29 mouse cellular contexts compared by ENCODE assay signal in genomic region chrX:12452979-12453769, GRCm38 (mm10).
DNase-seq lines count a peak whose midpoint lies in the region; ATAC-seq and TF ChIP-seq lines count a peak whose summit lies in the region.
"Had no signal": no experiment of that assay in that cellular context is flagged by ENCODE, and none has a peak within 500 bp of the region (broad histone marks: within the 10 kb centered on the region; RNA-seq: fewer than 3 reads in every experiment).

No protein-coding gene starts in this region.

- TF ChIP-seq CTCF in liver, embryonic 14.5 days (IDR thresholded peaks at IDR 0.05; ENCODE audit: low read depth): no peak
- TF ChIP-seq CTCF in bone marrow macrophage, adult 2 months (IDR thresholded peaks at IDR 0.05; ENCODE audit: low read depth, low read length): no peak

- H3K27ac ChIP-seq in liver, embryonic 14.5 days: no peak overlapping the region
- no peak overlapping the region for H3K27ac ChIP-seq in liver, embryonic 12.5 days
- peak overlapping the region; percentile 50 for H3K27ac ChIP-seq in bone marrow macrophage, adult 2 months (ENCODE audit: insufficient read depth, low read depth, low read length)
- peak overlapping the region; percentile 59 for H3K27ac ChIP-seq in liver, embryonic 16.5 days (ENCODE audit: low read length)
- H3K27ac ChIP-seq: embryonic facial prominence, embryonic 13.5 days; forebrain, embryonic 10.5 days; forebrain, embryonic 15.5 days; heart, adult 2 months; hindbrain, embryonic 14.5 days; limb, embryonic 13.5 days; midbrain, embryonic 13.5 days had no signal

- H3K9ac ChIP-seq in liver, embryonic 14.5 days (replicated peaks): no peak overlapping the region
- no peak overlapping the region for H3K9ac ChIP-seq in liver, embryonic 12.5 days
- no peak overlapping the region for H3K9ac ChIP-seq in liver, embryonic 16.5 days (ENCODE audit: low read depth, low read length)
- H3K9ac ChIP-seq: embryonic facial prominence, embryonic 13.5 days; forebrain, embryonic 15.5 days; heart, embryonic 12.5 days; hindbrain, embryonic 14.5 days; limb, embryonic 13.5 days; lung, embryonic 14.5 days; midbrain, embryonic 13.5 days had no signal

- peak; percentile 37; the same call in 1 of the 2 replicates for ATAC-seq in liver, embryonic 14.5 days (ENCODE audit: insufficient read depth)
- ATAC-seq in liver, embryonic 12.5 days: no peak
- ATAC-seq in liver, embryonic 16.5 days (ENCODE audit: low read depth): peak; percentile 83
- ATAC-seq in neutrophil, adult 5-6 weeks (ENCODE audit: extremely low read depth, insufficient number of reproducible peaks, low FRiP score, poor library complexity, severe bottlenecking): peak; percentile 71; the same call in 1 of the 2 replicates
- ATAC-seq: forebrain, embryonic 15.5 days; intestine, postnatal 0 days; midbrain, embryonic 13.5 days had no signal

- no peaks in the 10 kb centered on the region for H3K27me3 ChIP-seq in liver, embryonic 14.5 days (ENCODE audit: control insufficient read depth, insufficient read depth, low read length)
- H3K27me3 ChIP-seq in liver, embryonic 12.5 days (replicated peaks): no peaks in the 10 kb centered on the region
- H3K27me3 ChIP-seq in liver, embryonic 16.5 days (ENCODE audit: control insufficient read depth, insufficient read depth, low read depth, low read length): no peaks in the 10 kb centered on the region
- H3K27me3 ChIP-seq: embryonic facial prominence, embryonic 13.5 days; forebrain, embryonic 15.5 days; heart, embryonic 12.5 days; limb, embryonic 13.5 days; midbrain, embryonic 13.5 days had no signal

- H3K4me3 ChIP-seq in liver, embryonic 14.5 days (ENCODE audit: insufficient read depth in 1 of 2, low read depth in 2 of 2, low read length in 2 of 2): no peak overlapping the region
- H3K4me3 ChIP-seq in liver, embryonic 12.5 days: no peak overlapping the region
- H3K4me3 ChIP-seq in bone marrow macrophage, adult 2 months (ENCODE audit: insufficient read depth, low read length): no peak overlapping the region
- no peak overlapping the region for H3K4me3 ChIP-seq in liver, embryonic 16.5 days (ENCODE audit: low read depth, low read length)
- H3K4me3 ChIP-seq: embryonic facial prominence, embryonic 13.5 days; forebrain, embryonic 10.5 days; forebrain, embryonic 15.5 days; heart, adult 2 months; heart, embryonic 12.5 days; limb, embryonic 13.5 days; midbrain, embryonic 13.5 days had no signal

- H3K36me3 ChIP-seq in liver, embryonic 14.5 days (replicated peaks; ENCODE audit: control insufficient read depth, insufficient read depth, low read depth): no peaks in the 10 kb centered on the region
- no peaks in the 10 kb centered on the region for H3K36me3 ChIP-seq in liver, embryonic 12.5 days
- H3K36me3 ChIP-seq in liver, embryonic 16.5 days (ENCODE audit: control insufficient read depth, insufficient read depth): no peaks in the 10 kb centered on the region
- H3K36me3 ChIP-seq: embryonic facial prominence, embryonic 13.5 days; forebrain, embryonic 10.5 days; forebrain, embryonic 15.5 days; G1E; heart, embryonic 12.5 days; limb, embryonic 13.5 days; midbrain, embryonic 13.5 days had no signal

- no peak for TF ChIP-seq POLR2A in bone marrow macrophage, adult 2 months (IDR thresholded peaks at IDR 0.05; ENCODE audit: borderline replicate concordance, low read depth, low read length)

- no peak overlapping the region for H3K4me2 ChIP-seq in liver, embryonic 14.5 days (ENCODE audit: low read depth)
- H3K4me2 ChIP-seq in liver, embryonic 12.5 days: no peak overlapping the region
- H3K4me2 ChIP-seq in liver, embryonic 16.5 days (ENCODE audit: low read depth, low read length): no peak overlapping the region
- H3K4me2 ChIP-seq: embryonic facial prominence, embryonic 13.5 days; forebrain, embryonic 15.5 days; heart, embryonic 12.5 days; hindbrain, embryonic 14.5 days; limb, embryonic 13.5 days; lung, embryonic 14.5 days; midbrain, embryonic 13.5 days had no signal

- DNase-seq in liver, embryonic 14.5 days (ENCODE audit: low read depth in 3 of 3, low spot score in 3 of 3): no peak
- DNase-seq in embryo, embryonic 9.5 days (ENCODE audit: extremely low spot score): no peak
- no peak for DNase-seq in embryo, embryonic 10.5 days (ENCODE audit: low spot score)
- no peak for DNase-seq in left cerebral cortex, adult 9 months (ENCODE audit: low spot score in 2 of 2)
- DNase-seq: cerebellum, adult 8-10 months; cerebellum, postnatal 25 days; embryo, embryonic 11 days; gastrocnemius, postnatal 36 days; heart, adult 2 months; kidney, adult 9 months; kidney, postnatal 10 days; lung, embryonic 14.5 days; lung, postnatal 36 days; right cerebral cortex, adult 18-20 months; spleen, adult 18-20 months; thymus, postnatal 4 days had no signal

- TF ChIP-seq EP300 in liver, embryonic 14.5 days (IDR thresholded peaks at IDR 0.05; ENCODE audit: low read depth): no peak

- no peaks in the 10 kb centered on the region for H3K4me1 ChIP-seq in liver, embryonic 14.5 days (replicated peaks; ENCODE audit: control insufficient read depth in 2 of 2, insufficient read depth in 2 of 2, low read length in 1 of 2)
- H3K4me1 ChIP-seq in liver, embryonic 12.5 days: no peaks in the 10 kb centered on the region
- H3K4me1 ChIP-seq in bone marrow macrophage, adult 2 months (ENCODE audit: control insufficient read depth, insufficient read depth, low read length): peaks cover 14% of the 10 kb centered on the region
- no peaks in the 10 kb centered on the region for H3K4me1 ChIP-seq in liver, embryonic 16.5 days (ENCODE audit: control insufficient read depth, low read depth, low read length)
- H3K4me1 ChIP-seq: embryonic facial prominence, embryonic 13.5 days; forebrain, embryonic 10.5 days; forebrain, embryonic 15.5 days; heart, embryonic 12.5 days; limb, embryonic 13.5 days; midbrain, embryonic 13.5 days had no signal

- 55% methylated on average over 8 of the region's 8 CpGs for WGBS in liver, embryonic 14.5 days (ENCODE audit: insufficient replicate concordance)
- WGBS in liver, embryonic 12.5 days (ENCODE audit: insufficient replicate concordance): 66% methylated on average over 8 of the region's 8 CpGs
- WGBS in liver, embryonic 16.5 days (ENCODE audit: insufficient replicate concordance): 49% methylated on average over 8 of the region's 8 CpGs

- no peaks in the 10 kb centered on the region for H3K9me3 ChIP-seq in liver, embryonic 14.5 days (ENCODE audit: control insufficient read depth, low read length)
- no peaks in the 10 kb centered on the region for H3K9me3 ChIP-seq in liver, embryonic 12.5 days (replicated peaks)
- no peaks in the 10 kb centered on the region for H3K9me3 ChIP-seq in liver, embryonic 16.5 days (replicated peaks; ENCODE audit: control insufficient read depth, low read length)
- H3K9me3 ChIP-seq: embryonic facial prominence, embryonic 13.5 days; forebrain, embryonic 10.5 days; forebrain, embryonic 15.5 days; G1E; heart, embryonic 12.5 days; limb, embryonic 13.5 days; midbrain, embryonic 13.5 days had no signal

Comparison
In these comparisons a context has a peak if more than half of its experiments do, and no peak if none do; other contexts are left out.
1. H3K27ac ChIP-seq: peak in bone marrow macrophage, adult 2 months (single experiment) and liver, embryonic 16.5 days (single experiment); none in liver, embryonic 14.5 days (single experiment) and liver, embryonic 12.5 days (single experiment).